Mouse (Mus musculus) adrenal gland, postnatal 0 days (tissue): ENCODE results near the gene Mlkl. TPM values are rescaled to one million over a fixed set of nuclear protein-coding genes. Genes with fewer than 3 reads are reported as not detected.

Source experiments
- polyA plus RNA-seq: library from polyadenylated mRNA; unstranded; fragments of >200 nt; fragmentation: Nextera tagmentation; extraction: Ambion mirVana; gene quantifications from 2 replicates; pipeline ENCODE4 v1.2.1, GENCODE M21; 2015

The Mlkl gene
- polyA plus RNA-seq, result 8.9 and 19.6 TPM in 2 replicates

GRCm38 (mm10) chr8:111337890-111338347 lies at the start of gene Mlkl:
TSS of gene Mlkl (minus strand) at chr8:111338177.

GRCm38 (mm10) chr8:111299821-111300568 lies 38.0 kb downstream of the Mlkl start, which contains the start of gene Rfwd3:
TSS of gene Rfwd3 (minus strand) at chr8:111300222.

Other genes with a start within 250 kb of the Mlkl start
- gene Clec18a, start 245.8 kb downstream of the Mlkl start, polyA plus RNA-seq, result 0.20 and 2.9 TPM in 2 replicates
- gene Pdpr, start 243.5 kb downstream of the Mlkl start, polyA plus RNA-seq, result 6.0 and 8.8 TPM in 2 replicates
- 43.6 and 59.6 TPM in 2 replicates for gene Glg1, start 79.0 kb downstream of the Mlkl start, polyA plus RNA-seq
- gene Rfwd3, start 38.0 kb downstream of the Mlkl start, polyA plus RNA-seq, result 17.4 and 30.0 TPM in 2 replicates
- 0.14 TPM in 1 of 2 replicates, not detected in the other for gene Fa2h, start 55.6 kb upstream of the Mlkl start, polyA plus RNA-seq
- gene Wdr59, start 183.9 kb upstream of the Mlkl start, polyA plus RNA-seq, result 3.1 and 4.4 TPM in 2 replicates
- 26.8 and 27.8 TPM in 2 replicates for gene Znrf1, start 197.9 kb upstream of the Mlkl start, polyA plus RNA-seq